Mouse (Mus musculus): ENCODE measurements at regions not wholly inside any gene's neighbourhood (a gene's known extent, or its start where the extent isn't known, plus 50 kb on each side); places are given as distances from the start of the nearest gene placed in this dataset.

GRCm38 (mm10) chr6:75683935-75684334, 813.6 kb downstream of the Gm9008 start:
- DNase-seq (ENCODE audit: low spot score) (no peak), ATAC-seq (ENCODE audit: insufficient number of reproducible peaks, low FRiP score, low TSS enrichment, low read depth) (no peak)
- 46% methylated on average over 2 of the region's 2 CpGs for WGBS
- H3K9ac ChIP-seq (ENCODE audit: low read length), result no peak overlapping the region
- no peak overlapping the region for H3K4me2 ChIP-seq (ENCODE audit: low read depth, severe bottlenecking)
- no peaks in the 10 kb centered on the region for H3K27me3 ChIP-seq (ENCODE audit: control insufficient read depth, insufficient read depth, low read length)
- no peaks in the 10 kb centered on the region for H3K4me1 ChIP-seq (ENCODE audit: control insufficient read depth, insufficient read depth, low read length)
- H3K36me3 ChIP-seq (ENCODE audit: control insufficient read depth, insufficient read depth, low read length), result no peaks in the 10 kb centered on the region
- no peaks in the 10 kb centered on the region for H3K9me3 ChIP-seq (ENCODE audit: control insufficient read depth, low read length)
- no peak overlapping the region for H3K27ac ChIP-seq (replicated peaks; ENCODE audit: low read depth, low read length)
- no peak overlapping the region for H3K4me3 ChIP-seq (ENCODE audit: low read depth, low read length)

GRCm38 (mm10) chr6:75644363-75644720, 853.2 kb downstream of the Gm9008 start:
- Histone ChIP-seq H3K9ac (ENCODE audit: low read length) (no peak overlapping the region), H3K4me3 (ENCODE audit: low read depth, low read length) (no peak overlapping the region), H3K27me3 (ENCODE audit: control insufficient read depth, insufficient read depth, low read length) (no peaks in the 10 kb centered on the region), H3K36me3 (ENCODE audit: control insufficient read depth, insufficient read depth, low read length) (no peaks in the 10 kb centered on the region), H3K4me2 (ENCODE audit: low read depth, severe bottlenecking) (no peak overlapping the region), H3K9me3 (ENCODE audit: control insufficient read depth, low read length) (no peaks in the 10 kb centered on the region), H3K4me1 (ENCODE audit: control insufficient read depth, insufficient read depth, low read length) (no peaks in the 10 kb centered on the region), H3K27ac (replicated peaks; ENCODE audit: low read depth, low read length) (no peak overlapping the region)
- no peak for DNase-seq (ENCODE audit: low spot score)
- WGBS, result 90% methylated on average over 2 of the region's 2 CpGs
- ATAC-seq (ENCODE audit: insufficient number of reproducible peaks, low FRiP score, low TSS enrichment, low read depth), result no peak

GRCm38 (mm10) chr6:75643581-75644362, 853.8 kb downstream of the Gm9008 start:
- no peaks in the 10 kb centered on the region for H3K27me3 ChIP-seq (ENCODE audit: control insufficient read depth, insufficient read depth, low read length)

GRCm38 (mm10) chr6:75636050-75636449, 861.5 kb downstream of the Gm9008 start:
- H3K27ac ChIP-seq (replicated peaks; ENCODE audit: low read depth, low read length), result no peak overlapping the region
- H3K9ac ChIP-seq (ENCODE audit: low read length), result no peak overlapping the region
- no peaks in the 10 kb centered on the region for H3K4me1 ChIP-seq (ENCODE audit: control insufficient read depth, insufficient read depth, low read length)
- 77% methylated on average over 1 of the region's 1 CpGs for WGBS
- no peak for ATAC-seq (ENCODE audit: insufficient number of reproducible peaks, low FRiP score, low TSS enrichment, low read depth)
- no peak overlapping the region for H3K4me3 ChIP-seq (ENCODE audit: low read depth, low read length)
- H3K27me3 ChIP-seq (ENCODE audit: control insufficient read depth, insufficient read depth, low read length), result no peaks in the 10 kb centered on the region
- no peaks in the 10 kb centered on the region for H3K9me3 ChIP-seq (ENCODE audit: control insufficient read depth, low read length)
- no peak overlapping the region for H3K4me2 ChIP-seq (ENCODE audit: low read depth, severe bottlenecking)
- H3K36me3 ChIP-seq (ENCODE audit: control insufficient read depth, insufficient read depth, low read length), result no peaks in the 10 kb centered on the region
- DNase-seq (ENCODE audit: low spot score), result no peak

More at GRCm38 (mm10) chr6:75643581-75644362, 853.8 kb downstream of the Gm9008 start:
- ATAC-seq (ENCODE audit: insufficient number of reproducible peaks, low FRiP score, low TSS enrichment, low read depth) (no peak), DNase-seq (ENCODE audit: low spot score) (no peak)
- WGBS, result 83% methylated on average over 2 of the region's 2 CpGs
- Histone ChIP-seq H3K4me1 (ENCODE audit: control insufficient read depth, insufficient read depth, low read length) (no peaks in the 10 kb centered on the region), H3K4me3 (ENCODE audit: low read depth, low read length) (no peak overlapping the region), H3K36me3 (ENCODE audit: control insufficient read depth, insufficient read depth, low read length) (no peaks in the 10 kb centered on the region), H3K9me3 (ENCODE audit: control insufficient read depth, low read length) (no peaks in the 10 kb centered on the region), H3K9ac (ENCODE audit: low read length) (no peak overlapping the region), H3K27ac (replicated peaks; ENCODE audit: low read depth, low read length) (no peak overlapping the region), H3K4me2 (ENCODE audit: low read depth, severe bottlenecking) (no peak overlapping the region)

GRCm38 (mm10) chr6:75602536-75603279, 894.9 kb downstream of the Gm9008 start:
- no peak for DNase-seq (ENCODE audit: low spot score)

GRCm38 (mm10) chr6:75558431-75558830, 939.2 kb downstream of the Gm9008 start:
- Histone ChIP-seq H3K4me1 (ENCODE audit: control insufficient read depth, insufficient read depth, low read length) (no peaks in the 10 kb centered on the region), H3K27me3 (ENCODE audit: control insufficient read depth, insufficient read depth, low read length) (no peaks in the 10 kb centered on the region), H3K4me2 (ENCODE audit: low read depth, severe bottlenecking) (no peak overlapping the region), H3K4me3 (ENCODE audit: low read depth, low read length) (no peak overlapping the region), H3K9me3 (ENCODE audit: control insufficient read depth, low read length) (no peaks in the 10 kb centered on the region), H3K36me3 (ENCODE audit: control insufficient read depth, insufficient read depth, low read length) (no peaks in the 10 kb centered on the region), H3K9ac (ENCODE audit: low read length) (no peak overlapping the region), H3K27ac (replicated peaks; ENCODE audit: low read depth, low read length) (no peak overlapping the region)
- no peak for ATAC-seq (ENCODE audit: insufficient number of reproducible peaks, low FRiP score, low TSS enrichment, low read depth)
- WGBS, result 87% methylated on average over 3 of the region's 3 CpGs
- DNase-seq (ENCODE audit: low spot score), result no peak

More at GRCm38 (mm10) chr6:75602536-75603279, 894.9 kb downstream of the Gm9008 start:
- Histone ChIP-seq H3K4me1 (ENCODE audit: control insufficient read depth, insufficient read depth, low read length) (no peaks in the 10 kb centered on the region), H3K9ac (ENCODE audit: low read length) (no peak overlapping the region), H3K27ac (replicated peaks; ENCODE audit: low read depth, low read length) (no peak overlapping the region), H3K4me3 (ENCODE audit: low read depth, low read length) (no peak overlapping the region), H3K36me3 (ENCODE audit: control insufficient read depth, insufficient read depth, low read length) (no peaks in the 10 kb centered on the region), H3K9me3 (ENCODE audit: control insufficient read depth, low read length) (no peaks in the 10 kb centered on the region), H3K4me2 (ENCODE audit: low read depth, severe bottlenecking) (no peak overlapping the region; the same call in 1 of the 2 replicates), H3K27me3 (ENCODE audit: control insufficient read depth, insufficient read depth, low read length) (no peaks in the 10 kb centered on the region)
- ATAC-seq (ENCODE audit: insufficient number of reproducible peaks, low FRiP score, low TSS enrichment, low read depth), result no peak
- 11% methylated on average over 11 of the region's 11 CpGs for WGBS

- 13% methylated on average over 1 of the region's 1 CpGs for WGBS
- H3K4me3 ChIP-seq (ENCODE audit: low read depth, low read length), result no peak overlapping the region
- no peaks in the 10 kb centered on the region for H3K36me3 ChIP-seq (ENCODE audit: control insufficient read depth, insufficient read depth, low read length)
- no peaks in the 10 kb centered on the region for H3K27me3 ChIP-seq (ENCODE audit: control insufficient read depth, insufficient read depth, low read length)
- DNase-seq (ENCODE audit: low spot score) (no peak), ATAC-seq (ENCODE audit: insufficient number of reproducible peaks, low FRiP score, low TSS enrichment, low read depth) (peak; percentile 53; the same call in 1 of the 2 replicates)
- H3K27ac ChIP-seq (replicated peaks; ENCODE audit: low read depth, low read length), result no peak overlapping the region
- 0 out of 2 replicates have a peak, but pooled peaks cover 3% of the 10 kb centered on the region for H3K4me1 ChIP-seq (ENCODE audit: control insufficient read depth, insufficient read depth, low read length)
- no peaks in the 10 kb centered on the region for H3K9me3 ChIP-seq (ENCODE audit: control insufficient read depth, low read length)
- no peak overlapping the region for H3K9ac ChIP-seq (ENCODE audit: low read length)
- H3K4me2 ChIP-seq (ENCODE audit: low read depth, severe bottlenecking), result no peak overlapping the region
Observed at GRCm38 (mm10) chr6:75542247-75542700, 955.3 kb downstream of the Gm9008 start.

- Histone ChIP-seq H3K4me3 (ENCODE audit: low read depth, low read length) (no peak overlapping the region), H3K27ac (replicated peaks; ENCODE audit: low read depth, low read length) (no peak overlapping the region), H3K4me1 (ENCODE audit: control insufficient read depth, insufficient read depth, low read length) (0 out of 2 replicates have a peak, but pooled peaks cover 3% of the 10 kb centered on the region), H3K9ac (ENCODE audit: low read length) (no peak overlapping the region), H3K9me3 (ENCODE audit: control insufficient read depth, low read length) (no peaks in the 10 kb centered on the region), H3K4me2 (ENCODE audit: low read depth, severe bottlenecking) (no peak overlapping the region), H3K36me3 (ENCODE audit: control insufficient read depth, insufficient read depth, low read length) (no peaks in the 10 kb centered on the region), H3K27me3 (ENCODE audit: control insufficient read depth, insufficient read depth, low read length) (no peaks in the 10 kb centered on the region)
- WGBS, result 36% methylated on average over 3 of the region's 3 CpGs
- DNase-seq (ENCODE audit: low spot score), result no peak
- no peak for ATAC-seq (ENCODE audit: insufficient number of reproducible peaks, low FRiP score, low TSS enrichment, low read depth)
Observed at GRCm38 (mm10) chr6:75539703-75540102, 957.9 kb downstream of the Gm9008 start.

All from limb, embryonic 11.5 days (tissue).